Mouse (Mus musculus) NIH3T3 (cell line): ENCODE results near the gene Pipox.

Source experiments
- DNase-seq: peaks from one replicate; pipeline ENCODE4 v3.0.0-alpha.2; 2012; ENCODE audit warnings: low read depth

Gene Pipox

DNA sequence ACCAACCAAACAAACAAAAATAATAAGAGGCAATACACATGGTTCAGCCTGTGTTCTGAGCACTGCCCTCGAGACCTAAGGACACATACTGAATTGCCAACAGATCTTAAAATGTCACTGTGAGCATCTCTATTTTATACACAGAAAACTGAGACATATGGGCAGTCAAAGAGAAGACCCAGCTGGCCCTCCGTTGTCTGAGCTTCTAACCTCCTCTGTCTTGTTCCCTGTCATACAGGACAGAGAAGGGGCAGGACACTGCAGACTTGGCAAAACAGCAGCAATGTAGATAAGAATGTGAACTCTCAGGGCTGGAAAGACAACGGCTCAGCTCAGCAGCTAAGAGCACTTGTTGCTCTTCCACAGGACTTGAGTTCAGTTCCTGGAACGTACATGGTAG lies 14.6 kb upstream of the Pipox start:
- DNase-seq, result no peak

DNA sequence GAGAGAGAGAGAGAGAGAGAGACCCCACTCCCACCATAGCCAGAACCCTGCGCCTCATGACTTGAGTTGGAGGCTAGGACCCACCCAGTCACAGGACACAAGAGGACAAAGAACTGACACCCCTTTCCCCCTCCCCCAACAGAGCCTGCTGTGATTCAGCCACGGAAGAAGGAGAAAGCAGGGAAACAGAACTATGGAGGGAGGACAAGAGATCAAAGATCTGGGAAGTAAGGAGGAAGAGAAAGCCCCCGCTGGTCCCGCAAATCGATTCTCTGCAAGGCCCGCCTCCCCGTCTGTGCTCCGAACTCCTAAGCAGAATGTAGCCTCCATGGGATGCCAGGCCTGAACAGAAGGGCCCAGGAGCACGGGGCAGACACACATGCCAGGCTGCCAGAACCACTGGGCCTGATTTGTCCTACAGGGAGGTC lies 12.9 kb upstream of the Pipox start:
- DNase-seq, result no peak

DNA sequence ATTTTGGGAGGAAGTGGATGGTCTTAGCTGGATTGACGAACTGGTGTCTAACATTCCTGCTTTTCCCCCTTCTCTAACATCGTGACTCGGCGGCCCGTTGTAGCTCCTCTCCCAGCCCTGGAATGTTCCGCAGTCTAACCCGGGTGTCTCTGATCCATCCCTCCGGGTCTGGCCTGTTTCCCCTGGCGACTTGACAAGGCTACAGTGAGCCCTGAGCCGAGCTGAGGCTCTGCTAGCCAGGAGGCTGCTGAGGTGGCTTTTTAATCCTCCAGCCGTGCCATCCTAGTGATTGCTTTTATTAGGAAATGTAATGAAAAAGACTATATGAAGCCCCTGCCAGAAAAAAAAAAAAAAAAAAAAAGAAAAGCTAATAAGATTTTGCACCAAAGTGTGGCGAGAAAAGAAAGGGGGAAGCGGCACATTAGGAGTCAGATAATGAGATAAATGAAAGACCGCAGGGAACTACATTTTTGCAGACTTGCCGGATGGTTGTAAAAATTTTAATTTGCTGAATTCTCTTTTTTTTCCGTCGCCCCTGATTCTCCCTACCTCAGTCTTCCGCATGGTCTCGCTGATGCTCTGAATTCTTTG lies 12.3 kb upstream of the Pipox start:
- DNase-seq, result peak; percentile 28

DNA sequence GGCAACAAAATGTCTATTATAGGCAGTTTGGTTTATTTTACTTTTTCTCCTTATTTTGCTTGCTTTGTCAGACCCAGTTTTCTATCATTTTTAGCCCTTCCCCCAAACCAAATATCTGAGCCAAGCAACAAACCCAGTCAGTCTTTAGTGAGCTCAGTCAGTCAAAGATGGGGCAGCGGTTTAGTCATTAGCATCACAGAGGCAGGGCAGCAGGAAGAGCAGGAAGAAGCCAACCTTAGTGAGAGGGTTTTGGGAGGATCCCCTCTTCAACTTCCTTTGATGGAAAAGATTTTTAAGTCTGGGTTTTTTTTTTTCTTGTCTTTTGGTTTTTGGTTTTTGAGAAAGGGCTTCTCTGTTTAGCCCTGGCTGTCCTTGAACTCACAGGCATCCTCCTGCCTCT lies 10.8 kb upstream of the Pipox start:
- no peak for DNase-seq

DNA sequence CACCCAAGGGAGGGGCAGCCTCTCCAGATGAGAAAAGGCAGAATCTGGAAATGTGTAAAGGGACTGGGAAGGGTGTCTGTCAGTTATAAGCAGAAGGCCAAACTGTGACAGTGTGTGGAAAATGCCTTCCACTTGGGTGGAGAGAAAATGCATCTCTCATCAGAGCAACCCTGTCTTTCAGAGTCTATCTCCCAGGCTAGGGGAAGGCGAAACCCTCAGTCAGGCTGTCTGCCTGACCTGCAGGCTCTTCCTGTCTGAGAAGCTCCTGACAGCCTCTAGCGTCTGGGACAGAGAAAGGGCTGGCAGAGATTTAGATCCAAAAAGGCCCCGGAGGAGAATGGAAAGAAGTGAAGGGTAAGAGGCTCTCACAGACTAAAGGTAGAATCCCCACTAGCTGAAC lies 9.9 kb upstream of the Pipox start:
- DNase-seq, result no peak

DNA sequence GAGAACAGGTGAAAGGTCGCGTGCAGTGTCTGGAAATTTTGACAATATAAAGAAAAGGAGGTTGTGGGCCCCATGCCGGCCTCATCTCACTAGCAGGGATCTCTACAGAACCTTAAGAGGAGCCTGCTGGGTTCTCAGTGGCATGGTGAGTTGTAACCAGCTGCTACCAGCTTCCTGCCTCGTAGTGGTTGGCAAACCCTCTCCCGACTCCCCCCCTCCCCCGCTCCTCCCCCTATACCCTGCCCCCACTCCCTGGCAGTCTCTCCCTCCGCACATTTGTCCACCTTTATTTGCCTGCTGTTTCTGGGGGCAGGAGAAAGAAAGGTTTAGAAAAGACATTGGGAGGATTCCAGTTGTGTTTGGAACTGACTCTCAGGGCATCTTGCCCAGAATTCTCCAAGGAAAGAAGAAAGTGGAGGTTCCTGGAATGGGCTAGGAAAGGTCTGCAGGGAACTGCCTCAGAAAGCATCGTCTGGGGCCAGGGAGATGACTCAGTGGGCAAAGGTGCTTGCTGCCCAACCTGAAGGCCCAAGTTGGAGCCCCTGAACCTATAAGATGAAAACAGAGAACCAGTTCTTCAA lies 8.0 kb upstream of the Pipox start:
- peak; percentile 67 for DNase-seq

DNA sequence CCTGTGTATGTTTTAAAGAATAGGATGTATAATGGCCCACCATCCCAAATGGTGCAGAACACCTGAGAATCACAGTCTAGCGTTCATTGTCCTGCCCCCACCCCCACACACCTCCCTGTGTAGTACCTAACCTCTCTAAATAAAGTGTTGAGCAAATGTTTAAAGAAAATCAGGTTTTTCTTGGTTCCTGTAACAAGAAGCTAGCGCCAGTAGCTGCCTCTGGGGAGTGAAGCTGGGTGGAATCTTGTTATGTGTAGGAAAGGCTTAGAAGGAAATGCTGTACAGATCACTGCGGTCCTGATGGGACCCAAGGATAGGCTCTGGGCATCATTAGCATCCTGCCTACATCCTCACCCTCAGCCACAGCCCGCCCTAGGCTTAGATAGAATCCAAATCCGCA lies 7.5 kb upstream of the Pipox start:
- DNase-seq, result no peak

DNA sequence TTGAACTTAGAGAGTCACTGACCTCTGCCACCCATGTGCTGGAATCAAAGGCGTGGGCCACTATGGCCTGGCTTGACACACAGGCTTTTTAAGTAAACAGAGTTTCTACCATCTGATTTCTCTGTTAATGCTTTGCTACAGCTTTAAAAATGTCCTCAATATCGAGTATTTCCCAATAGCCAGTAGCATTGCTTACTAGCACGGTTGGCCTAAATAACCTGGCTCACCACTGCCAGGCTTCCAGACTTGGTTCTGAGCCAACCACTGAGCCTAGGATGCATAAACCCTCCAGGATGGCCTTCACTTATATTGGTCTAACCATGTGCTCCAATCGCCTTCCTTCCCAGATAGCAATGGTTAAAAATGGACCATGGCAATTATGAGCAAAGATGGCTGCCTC lies 6.8 kb upstream of the Pipox start:
- DNase-seq, result peak; percentile 22

DNA sequence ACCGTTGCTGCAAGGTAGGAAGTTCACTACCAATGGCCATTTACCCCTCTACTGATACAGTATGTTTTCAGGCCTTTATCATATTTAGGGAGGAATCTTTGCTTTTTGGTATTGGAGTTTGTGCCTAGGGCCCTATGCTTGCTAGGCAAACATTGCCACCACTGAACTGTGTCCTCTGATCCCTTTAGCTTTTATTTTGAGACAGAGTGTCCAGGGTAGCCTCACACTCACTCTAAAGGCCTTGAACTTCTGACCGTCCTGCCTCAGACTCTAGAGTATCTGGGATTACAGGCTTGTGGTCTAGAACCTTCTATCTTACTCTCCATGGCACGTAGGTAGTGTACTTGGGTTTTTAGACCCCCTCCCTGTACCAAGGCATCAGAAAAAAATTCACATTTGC lies 6.3 kb upstream of the Pipox start:
- DNase-seq, result no peak

DNA sequence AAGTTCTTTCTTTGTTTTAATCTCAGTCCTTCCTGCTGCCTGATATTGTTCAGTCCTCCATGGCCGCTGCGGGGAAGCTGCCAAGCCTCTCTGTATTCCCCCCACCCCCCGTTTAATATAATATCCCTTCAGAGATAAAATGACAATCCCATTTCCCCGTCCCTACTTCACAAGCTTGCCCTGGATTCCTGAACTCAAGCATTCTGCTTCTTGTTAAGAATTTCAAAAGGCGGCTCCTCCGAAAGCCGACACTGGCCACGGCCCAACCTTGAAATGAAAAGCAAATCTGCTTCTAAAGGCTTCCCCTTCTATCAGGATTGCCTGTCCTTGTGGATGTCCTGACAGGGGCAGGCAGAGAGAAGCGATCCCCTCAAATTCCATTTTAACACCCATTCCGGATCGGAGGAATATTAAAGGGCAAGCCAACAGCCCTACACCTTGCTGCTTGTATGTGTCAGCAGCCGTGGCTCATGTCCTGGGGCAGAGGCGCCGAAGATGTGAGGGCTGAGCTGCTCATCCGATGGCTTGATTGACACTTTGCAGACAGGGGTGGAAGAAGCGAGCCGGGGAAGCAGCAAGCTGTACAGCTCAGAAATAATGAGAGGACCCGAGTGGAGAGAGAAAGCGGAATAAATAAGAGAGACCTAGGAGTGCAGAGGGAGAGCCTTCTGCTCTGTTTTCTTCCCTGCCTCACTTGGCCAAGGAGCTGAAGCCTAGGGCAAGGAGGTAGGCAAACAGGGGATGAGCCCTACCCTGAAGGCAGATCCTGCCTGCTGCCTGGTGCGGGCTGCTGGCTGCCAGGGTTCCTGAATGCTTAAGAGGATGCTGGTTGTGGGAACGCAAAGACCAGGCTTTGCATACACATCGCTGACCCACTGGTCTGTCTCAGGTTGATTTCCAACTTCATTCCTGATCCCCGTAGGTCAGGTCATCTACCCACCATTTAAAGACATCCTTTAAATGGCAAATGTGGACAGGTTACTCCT lies 3.2 kb upstream of the Pipox start:
- DNase-seq, result no peak

DNA sequence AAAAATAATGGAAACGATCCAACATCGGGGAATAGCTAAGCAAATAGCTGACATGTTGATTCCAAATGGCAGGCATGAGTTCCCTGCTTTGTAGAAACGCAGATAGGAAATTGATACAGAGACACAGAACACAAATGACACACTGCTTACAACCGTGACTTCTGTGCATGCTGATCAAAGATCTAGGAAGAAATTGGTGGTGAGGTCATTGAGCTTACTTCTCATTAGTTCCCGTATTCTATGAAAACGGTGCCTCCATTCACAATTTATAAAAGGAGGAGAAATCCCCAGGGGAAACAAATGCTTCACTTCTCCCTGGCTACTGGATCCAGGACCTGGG lies 2.6 kb upstream of the Pipox start:
- DNase-seq, result no peak

DNA sequence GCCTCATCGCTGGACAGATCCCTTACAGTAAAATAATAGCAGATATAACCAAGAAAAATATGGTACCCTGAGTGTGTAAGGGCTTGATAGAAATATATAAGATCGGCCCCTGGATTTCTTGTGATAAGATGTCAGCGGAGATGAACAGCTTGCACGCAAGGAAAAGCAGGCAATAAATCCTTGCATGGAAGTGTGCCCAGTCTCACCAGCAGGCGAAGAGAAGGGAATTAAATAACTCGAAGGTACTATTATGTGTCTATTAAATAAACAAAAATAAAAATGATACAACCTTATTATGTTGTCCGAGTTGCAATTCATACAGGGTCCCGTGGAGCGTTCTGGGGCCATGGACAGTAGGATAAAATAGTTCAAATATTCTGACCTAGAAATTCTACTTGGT lies 2.1 kb upstream of the Pipox start:
- no peak for DNase-seq

DNA sequence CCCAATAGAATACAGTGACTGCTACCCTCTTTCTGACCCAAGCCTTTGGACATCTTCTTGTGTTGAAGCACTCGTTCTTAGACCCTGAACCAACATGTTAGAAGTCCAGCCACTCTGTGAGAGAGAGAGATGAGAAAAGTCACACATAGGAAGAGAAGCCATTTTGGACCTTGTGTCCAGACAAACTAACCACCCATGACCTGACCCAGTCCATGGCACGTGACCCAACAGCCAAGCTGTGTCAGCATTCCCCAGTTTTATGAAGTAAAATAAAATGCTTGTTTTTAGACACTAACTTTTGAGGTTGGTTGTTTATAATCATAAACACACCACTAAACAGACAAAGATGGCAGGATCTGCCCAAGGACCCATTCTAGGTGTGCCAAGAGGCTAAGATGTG lies 1.1 kb upstream of the Pipox start:
- no peak for DNase-seq

DNA sequence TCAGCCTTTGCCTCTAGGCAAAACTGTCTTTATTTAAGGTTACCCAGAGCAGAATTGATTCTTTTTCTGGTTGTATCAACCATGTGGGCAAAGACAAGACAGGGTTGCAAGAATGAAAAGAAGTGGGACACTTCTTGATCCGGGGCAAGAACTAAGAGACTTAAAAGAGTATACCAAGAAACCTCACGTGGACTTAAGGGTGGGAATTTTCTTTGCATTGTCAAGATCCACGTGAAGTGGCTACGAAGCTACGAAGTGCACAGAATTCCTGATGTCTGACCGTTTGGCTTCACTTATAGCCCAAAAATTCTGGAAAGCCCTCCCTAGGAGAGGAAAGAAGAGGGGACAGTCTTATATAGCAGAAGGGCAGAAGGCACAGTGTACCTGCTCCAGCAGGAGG lies 613 bp downstream of the Pipox start:
- DNase-seq, result no peak

DNA sequence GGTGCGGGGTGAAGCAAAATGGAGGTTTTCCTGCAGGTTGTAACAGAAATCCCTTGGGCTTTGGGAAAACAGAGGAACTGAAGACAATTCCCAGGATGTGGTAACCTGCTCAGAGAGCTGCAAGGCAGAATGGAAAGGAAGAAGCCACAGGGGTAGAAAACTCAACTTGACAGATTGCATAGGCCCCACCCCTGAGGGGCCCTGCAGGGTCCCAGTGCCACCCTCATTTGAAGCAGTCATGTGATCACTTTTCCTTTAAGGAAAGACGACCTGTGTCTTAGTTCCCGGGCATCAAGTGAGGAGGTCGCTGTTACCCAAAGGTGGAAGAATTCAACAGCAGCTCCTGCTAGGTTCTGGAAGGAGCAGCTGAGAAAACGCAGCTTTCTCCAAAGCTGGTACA lies 1.0 kb downstream of the Pipox start:
- DNase-seq, result no peak

DNA sequence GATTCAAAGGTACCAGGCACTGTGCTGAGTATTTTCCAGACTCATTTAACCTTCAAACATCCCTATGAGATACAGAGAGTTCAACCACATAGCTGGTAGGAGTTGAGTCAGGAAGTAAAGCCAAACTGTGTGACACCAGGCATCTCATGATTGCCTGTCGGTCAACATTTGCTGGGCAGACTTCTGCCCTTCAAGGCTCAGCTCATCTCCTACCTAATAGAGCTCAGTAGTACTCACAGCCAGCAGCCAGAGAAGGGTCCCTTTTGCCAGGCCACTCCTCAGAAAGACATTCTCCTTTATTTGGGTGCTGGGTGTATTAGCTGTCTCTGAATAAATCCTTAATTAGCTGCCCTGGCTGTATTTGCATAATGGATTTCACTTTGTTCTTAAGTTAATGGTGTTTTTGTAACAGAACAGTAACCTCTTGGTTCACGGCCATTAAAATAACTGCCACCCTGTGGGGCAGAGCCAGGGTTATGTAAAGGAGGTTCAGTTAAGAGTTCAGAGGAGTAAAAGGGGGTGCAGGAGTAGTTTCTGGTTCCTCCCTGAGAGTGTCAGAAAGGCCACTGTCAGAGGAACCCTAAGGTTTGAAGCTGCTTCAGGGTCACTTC lies 3.1 kb downstream of the Pipox start:
- DNase-seq, result no peak

DNA sequence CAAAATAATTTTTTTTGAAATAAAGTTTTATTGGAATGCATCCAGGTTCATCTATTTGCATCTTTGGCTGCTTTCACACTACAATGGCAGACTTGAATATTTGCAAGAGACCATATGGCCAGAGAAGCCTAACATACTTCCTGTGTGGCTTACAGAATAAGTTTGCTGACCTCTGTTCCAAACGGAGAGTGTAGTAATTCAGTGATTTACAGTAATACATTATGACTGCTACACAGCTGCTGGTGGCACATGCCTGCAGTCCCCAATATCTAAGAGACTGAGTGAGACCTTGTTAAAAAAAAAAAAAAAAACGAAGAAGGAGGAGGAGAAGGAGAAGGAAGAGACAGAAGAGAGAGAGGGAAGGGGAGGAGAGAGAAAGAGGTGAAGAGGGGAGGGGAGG lies 4.4 kb downstream of the Pipox start:
- no peak for DNase-seq

DNA sequence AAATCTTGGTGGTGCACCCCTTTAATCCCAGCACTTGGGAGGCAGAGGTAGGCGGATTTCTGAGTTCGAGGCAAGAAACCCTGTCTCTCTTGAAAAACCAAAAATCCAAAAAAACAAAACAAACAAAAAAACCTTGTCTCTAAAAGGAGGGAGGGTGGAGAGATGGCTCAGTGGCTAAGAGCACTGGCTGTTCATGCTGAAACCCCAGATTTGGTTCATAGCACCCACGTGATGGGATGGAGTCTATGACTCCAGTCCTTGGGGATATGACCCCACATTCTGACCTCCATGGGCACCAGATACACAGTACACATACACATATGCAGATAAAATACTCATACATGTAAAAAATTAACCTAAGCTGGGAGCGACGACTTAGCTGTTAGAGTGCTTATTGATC lies 5.0 kb downstream of the Pipox start:
- no peak for DNase-seq

DNA sequence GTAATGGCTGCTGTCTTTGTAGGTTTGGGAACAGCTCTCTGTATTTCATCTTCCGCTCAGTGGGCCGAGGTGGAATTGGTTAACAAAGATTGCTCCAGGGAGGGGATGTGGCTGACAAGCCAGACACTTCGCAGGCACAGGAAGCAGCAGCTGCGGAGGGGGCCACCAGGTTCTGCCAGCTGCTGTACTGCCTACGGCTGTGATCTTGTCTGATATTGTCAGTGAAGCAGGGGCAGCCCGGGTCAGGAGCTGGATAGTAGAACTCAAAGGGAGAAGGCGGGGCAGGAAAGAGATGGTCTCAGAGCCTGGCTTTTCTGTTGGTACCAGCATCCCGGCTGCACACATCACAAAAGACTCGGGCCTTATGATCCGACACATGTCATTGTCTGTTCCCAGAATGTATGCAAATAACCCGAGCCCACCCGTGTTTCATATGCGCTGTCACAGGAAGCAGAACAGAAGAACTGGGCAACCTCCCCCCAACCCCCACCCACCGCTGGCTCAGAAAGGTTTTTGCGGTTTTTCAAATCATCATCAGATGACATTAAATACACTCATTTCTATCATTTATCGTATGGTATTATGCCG lies 6.4 kb downstream of the Pipox start:
- DNase-seq, result no peak

DNA sequence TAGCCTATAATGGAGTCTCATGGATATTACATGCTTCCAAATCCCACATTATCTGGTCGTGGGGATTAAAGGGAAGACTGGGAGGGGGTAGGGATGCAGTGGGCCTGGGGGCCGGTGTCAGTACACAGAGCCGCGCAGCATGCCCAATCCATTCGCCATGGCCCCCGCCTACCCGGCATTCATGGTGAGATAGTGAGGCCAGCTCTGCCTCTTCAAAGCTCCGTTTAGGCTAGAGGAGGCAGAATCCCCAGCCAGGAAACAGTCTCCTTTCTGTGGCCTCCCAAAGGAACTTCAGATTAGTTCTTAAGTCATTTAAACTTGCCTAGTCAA lies 8.7 kb downstream of the Pipox start:
- no peak for DNase-seq

DNA sequence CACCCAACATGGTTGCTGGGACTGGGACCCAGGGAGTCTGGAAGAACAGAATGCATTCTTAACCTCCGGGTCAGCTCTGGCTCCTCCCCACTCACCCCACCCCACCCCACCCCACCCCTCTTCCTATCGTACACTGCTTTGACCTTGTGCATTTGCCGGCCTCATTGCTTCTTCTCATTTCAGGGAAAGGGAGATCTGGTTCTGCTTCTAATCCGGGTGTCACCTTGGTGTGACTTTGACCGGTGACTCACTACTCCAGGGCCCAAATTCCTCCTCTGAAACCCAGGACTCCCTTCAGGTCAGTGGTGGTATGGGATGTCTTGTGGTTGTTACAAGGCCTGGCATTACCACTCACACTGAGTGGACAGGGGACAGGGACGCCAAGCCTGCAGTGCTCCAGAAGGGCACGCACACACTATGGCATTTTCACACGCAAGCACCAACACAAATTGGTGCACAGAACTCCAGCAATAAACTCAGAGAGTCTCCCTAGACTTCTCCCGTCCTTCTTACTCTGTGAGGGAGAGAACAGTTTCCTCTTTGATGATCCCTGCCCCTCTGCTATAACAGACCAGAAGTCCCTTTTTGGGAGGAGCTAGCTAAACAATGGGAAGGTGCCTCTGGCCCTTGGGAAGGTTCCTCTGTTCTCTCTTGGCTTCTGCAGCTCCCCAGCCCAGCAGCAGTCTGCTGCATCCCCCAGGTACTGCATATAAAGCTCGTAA lies 9.2 kb downstream of the Pipox start:
- DNase-seq, result no peak

DNA sequence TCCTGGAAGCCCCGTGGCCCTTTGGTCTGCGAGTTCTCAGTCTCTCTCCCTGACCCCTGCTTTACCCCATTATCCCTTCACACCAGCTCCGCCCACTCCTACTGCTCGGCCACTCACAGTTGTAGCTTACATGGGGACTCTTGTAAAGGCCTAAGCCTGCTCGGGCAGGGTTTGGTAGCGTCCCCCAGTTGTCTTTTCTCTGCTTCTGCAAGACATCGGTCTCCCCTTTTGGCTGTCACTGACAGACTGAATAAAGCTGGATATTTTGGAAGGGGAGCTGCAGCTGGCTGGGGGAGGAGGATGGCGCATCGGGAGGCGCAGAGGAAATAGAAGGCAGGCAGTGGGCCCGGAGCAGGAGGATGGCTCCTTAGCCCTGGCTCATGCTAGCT lies 17.1 kb downstream of the Pipox start:
- DNase-seq, result no peak
